Mouse (Mus musculus) lung, postnatal 10 days (tissue): ENCODE results near the gene Gm5901.
A peak's percentile ranks its signal among the peaks of the same experiment; 100 is the strongest.

Experiments
- DNase-seq: peaks from one replicate; pipeline ENCODE4 v3.0.0; 2021

Gm5901 gene

DNA sequence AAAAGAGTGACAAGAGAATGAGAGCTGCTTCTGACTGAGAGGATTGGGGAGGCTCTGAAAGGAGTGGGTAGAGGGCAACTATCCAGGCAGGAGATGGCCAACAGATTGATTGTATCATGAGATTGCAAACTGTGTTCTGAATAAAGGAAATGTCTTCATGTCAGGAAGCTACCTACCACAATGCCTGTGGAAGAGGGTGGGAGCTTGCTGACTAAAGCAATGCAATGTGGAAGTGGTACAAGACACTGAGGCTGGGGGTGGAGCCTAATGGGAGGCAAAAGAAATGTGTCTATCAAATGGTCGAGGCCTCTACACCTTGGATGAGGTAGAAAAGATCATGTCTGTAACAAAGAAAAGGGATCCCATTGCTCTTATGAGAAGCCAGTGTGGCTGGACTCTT is 31.5 kb downstream of the Gm5901 start:
- no peak for DNase-seq

GRCm38 (mm10) chr7:105411874-105412632 is 37.2 kb downstream of the Gm5901 start:
- DNase-seq: peak; percentile 81

DNA sequence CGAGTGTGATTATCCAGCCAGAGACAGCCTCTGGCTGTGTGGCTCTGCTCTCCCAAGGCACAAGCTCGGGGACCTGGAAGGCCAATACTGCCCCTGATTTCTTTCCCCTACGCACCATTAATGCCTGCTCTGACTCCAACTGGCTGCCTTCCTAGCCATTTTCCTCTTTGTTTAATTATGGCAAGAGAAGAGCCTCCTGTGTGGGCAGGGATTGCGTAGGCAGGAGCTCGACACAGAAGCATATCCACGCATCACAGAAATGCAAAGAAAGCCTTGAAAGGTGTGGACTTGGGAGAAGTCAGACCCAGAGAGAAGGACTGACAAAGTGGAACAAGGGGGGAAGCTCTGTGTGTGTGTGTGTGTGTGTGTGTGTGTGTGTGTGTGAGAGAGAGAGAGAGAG is 39.5 kb downstream of the Gm5901 start:
- no peak for DNase-seq

DNA sequence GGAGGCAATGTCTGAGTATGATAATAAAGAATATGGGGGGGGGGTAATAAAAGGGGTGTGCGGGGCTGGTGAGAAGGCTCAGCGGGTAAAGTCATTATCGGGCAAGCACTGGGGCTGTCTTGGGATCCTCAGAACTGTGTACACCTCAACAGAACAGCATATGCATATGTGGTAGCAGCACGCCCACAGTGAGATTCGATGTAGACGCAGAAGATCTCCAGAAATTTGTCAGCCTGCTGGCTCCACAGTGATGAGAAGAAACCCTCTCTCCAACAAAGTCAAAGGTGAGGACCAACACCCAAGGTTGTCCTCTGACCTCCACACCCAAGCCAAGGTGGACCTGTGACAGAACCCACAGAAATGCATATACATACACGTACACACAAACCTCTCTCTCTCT is 41.7 kb downstream of the Gm5901 start:
- DNase-seq: no peak

DNA sequence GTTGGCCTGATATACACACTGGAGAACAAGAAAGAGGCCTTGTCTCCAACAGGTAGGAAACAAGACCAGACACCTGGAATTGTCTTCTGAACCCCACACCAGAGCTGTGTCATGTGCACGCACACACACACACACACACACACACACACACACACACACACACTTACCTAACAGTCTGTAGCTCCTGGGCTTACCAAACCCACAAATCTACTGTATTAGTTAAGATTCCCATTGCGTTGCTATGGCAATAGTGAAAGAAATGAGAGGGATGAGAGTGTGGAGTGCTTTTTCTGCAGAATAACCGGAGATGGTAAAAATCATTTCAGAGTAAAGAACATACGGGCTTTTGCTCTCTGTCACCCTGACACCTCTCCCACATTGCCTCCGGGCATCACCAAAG is 43.3 kb downstream of the Gm5901 start:
- no peak for DNase-seq

- no peak for DNase-seq
Observed at GRCm38 (mm10) chr7:105420903-105421302, 46.1 kb downstream of the Gm5901 start.

GRCm38 (mm10) chr7:105424368-105424767 is 49.5 kb downstream of the Gm5901 start:
- DNase-seq: no peak

- no peak for DNase-seq
Observed at GRCm38 (mm10) chr7:105425424-105426043, 50.7 kb downstream of the Gm5901 start, which contains the start of gene Cckbr. TSS of gene Cckbr (plus strand) at chr7:105425731.

DNA sequence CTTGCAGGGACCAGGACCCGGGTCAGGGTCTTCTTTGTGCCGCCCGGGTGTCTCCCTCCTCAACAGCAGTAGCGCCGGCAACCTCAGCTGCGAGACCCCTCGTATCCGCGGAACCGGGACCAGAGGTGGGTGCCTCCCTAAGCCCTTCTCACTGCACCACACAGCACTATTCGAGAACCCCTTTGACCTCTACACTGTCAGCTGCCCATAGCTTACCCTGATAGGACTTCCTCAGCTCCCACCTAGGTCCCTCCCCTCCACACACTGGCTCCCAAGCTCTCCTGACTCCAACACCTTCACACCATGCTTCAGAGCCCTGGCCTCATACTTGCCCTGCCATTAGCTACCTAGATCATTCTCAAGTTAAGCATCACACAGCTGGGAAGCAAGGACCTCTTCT is 51.2 kb downstream of the Gm5901 start:
- no peak for DNase-seq
